Mouse (Mus musculus): ENCODE measurements around the gene Sec22c. TPM values are rescaled to one million over a fixed set of nuclear protein-coding genes. Genes with fewer than 3 reads are reported as not detected.
A peak's percentile ranks its signal among the peaks of the same experiment; 100 is the strongest.

Gene Sec22c
- polyA plus RNA-seq, 1 experiment from 2014 or later: 5.7 TPM

- Histone ChIP-seq H3K4me2 (peak overlapping the region; percentile 63), H3K27me3 (no peaks in the 10 kb centered on the region), H3K4me1 (replicated peaks) (peaks cover 23% of the 10 kb centered on the region), H3K4me3 (peak overlapping the region; percentile 82), H3K9me3 (replicated peaks) (no peaks in the 10 kb centered on the region), H3K27ac (peak overlapping the region; percentile 97), H3K9ac (peak overlapping the region; percentile 83), H3K36me3 (peaks cover 13% of the 10 kb centered on the region)
- 0% methylated on average over 18 of the region's 18 CpGs for WGBS
- ATAC-seq (replicated peaks; ENCODE audit: insufficient number of reproducible peaks, insufficient read depth, low FRiP score, low read depth): peak; percentile 15; the same call in 1 of the 2 replicates
These were observed 5.3 kb upstream of the Sec22c start for GRCm38 (mm10) chr9:121710584-121710975.

- H3K36me3 ChIP-seq: peaks cover 13% of the 10 kb centered on the region
- peaks cover 29% of the 10 kb centered on the region for H3K4me1 ChIP-seq (replicated peaks)
- peak within 1 kb of the TSS; percentile 83 for H3K9ac ChIP-seq
- 4% methylated on average over 37 of the region's 37 CpGs for WGBS
- H3K4me2 ChIP-seq: peak within 1 kb of the TSS; percentile 63
- H3K9me3 ChIP-seq (replicated peaks): no peaks in the 10 kb centered on the region
- no peaks in the 10 kb centered on the region for H3K27me3 ChIP-seq
- peak within 1 kb of the TSS; percentile 97 for H3K27ac ChIP-seq
- peak within 1 kb of the TSS; percentile 82 for H3K4me3 ChIP-seq
- ATAC-seq (replicated peaks; ENCODE audit: insufficient number of reproducible peaks, insufficient read depth, low FRiP score, low read depth): peak; percentile 100
These were observed 4.8 kb upstream of the Sec22c start, which contains the start of gene Ss18l2 for GRCm38 (mm10) chr9:121709898-121710583. Ss18l2 (plus strand) TSS chr9:121710329.

- Histone ChIP-seq H3K4me3 (no peak overlapping the region), H3K27me3 (no peaks in the 10 kb centered on the region), H3K36me3 (peaks cover 13% of the 10 kb centered on the region), H3K4me2 (no peak overlapping the region), H3K4me1 (replicated peaks) (peaks cover 36% of the 10 kb centered on the region), H3K9ac (no peak overlapping the region), H3K27ac (no peak overlapping the region), H3K9me3 (replicated peaks) (no peaks in the 10 kb centered on the region)
- WGBS: 64% methylated on average over 7 of the region's 7 CpGs
- no peak for ATAC-seq (replicated peaks; ENCODE audit: insufficient number of reproducible peaks, insufficient read depth, low FRiP score, low read depth)
These were observed 3.5 kb upstream of the Sec22c start for GRCm38 (mm10) chr9:121708506-121709486.

- H3K4me1 ChIP-seq (replicated peaks): peaks cover 36% of the 10 kb centered on the region
These were observed 2.5 kb upstream of the Sec22c start for GRCm38 (mm10) chr9:121707801-121708200.

GRCm38 (mm10) chr9:121706029-121706675, 862 bp upstream of the Sec22c start:
- no peak for ATAC-seq (replicated peaks; ENCODE audit: insufficient number of reproducible peaks, insufficient read depth, low FRiP score, low read depth)
- H3K9ac ChIP-seq: no peak overlapping the region
- H3K4me2 ChIP-seq: no peak overlapping the region
- peaks cover 25% of the 10 kb centered on the region for H3K4me1 ChIP-seq (replicated peaks)
- H3K36me3 ChIP-seq: no peaks in the 10 kb centered on the region
- 72% methylated on average over 6 of the region's 6 CpGs for WGBS
- H3K4me3 ChIP-seq: no peak overlapping the region
- H3K27me3 ChIP-seq: no peaks in the 10 kb centered on the region
- H3K9me3 ChIP-seq (replicated peaks): no peaks in the 10 kb centered on the region
- no peak overlapping the region for H3K27ac ChIP-seq

More at GRCm38 (mm10) chr9:121707801-121708200, 2.5 kb upstream of the Sec22c start:
- H3K27ac ChIP-seq: no peak overlapping the region
- no peak overlapping the region for H3K9ac ChIP-seq
- H3K36me3 ChIP-seq: peaks cover 5% of the 10 kb centered on the region
- 47% methylated on average over 6 of the region's 6 CpGs for WGBS
- no peak overlapping the region for H3K4me2 ChIP-seq
- no peaks in the 10 kb centered on the region for H3K27me3 ChIP-seq
- no peak overlapping the region for H3K4me3 ChIP-seq
- no peaks in the 10 kb centered on the region for H3K9me3 ChIP-seq (replicated peaks)
- no peak for ATAC-seq (replicated peaks; ENCODE audit: insufficient number of reproducible peaks, insufficient read depth, low FRiP score, low read depth)

- Histone ChIP-seq H3K4me2 (peak overlapping the region; percentile 90), H3K36me3 (no peaks in the 10 kb centered on the region), H3K4me3 (peak overlapping the region; percentile 70), H3K9ac (peak overlapping the region; percentile 70), H3K27ac (no peak overlapping the region), H3K27me3 (no peaks in the 10 kb centered on the region), H3K4me1 (replicated peaks) (peaks cover 17% of the 10 kb centered on the region), H3K9me3 (replicated peaks) (no peaks in the 10 kb centered on the region)
- no peak for ATAC-seq (replicated peaks; ENCODE audit: insufficient number of reproducible peaks, insufficient read depth, low FRiP score, low read depth)
- 35% methylated on average over 11 of the region's 11 CpGs for WGBS
These were observed 1.0 kb downstream of the Sec22c start for GRCm38 (mm10) chr9:121704261-121704645.

- no peak overlapping the region for H3K27ac ChIP-seq
- H3K9ac ChIP-seq: no peak overlapping the region
- H3K9me3 ChIP-seq (replicated peaks): no peaks in the 10 kb centered on the region
- H3K4me2 ChIP-seq: no peak overlapping the region
- no peak; the same call in 1 of the 2 replicates for ATAC-seq (replicated peaks; ENCODE audit: insufficient number of reproducible peaks, insufficient read depth, low FRiP score, low read depth)
- H3K27me3 ChIP-seq: no peaks in the 10 kb centered on the region
- H3K4me1 ChIP-seq (replicated peaks): no peaks in the 10 kb centered on the region
- H3K36me3 ChIP-seq: no peaks in the 10 kb centered on the region
- 96% methylated on average over 1 of the region's 1 CpGs for WGBS
- H3K4me3 ChIP-seq: no peak overlapping the region
These were observed 7.9 kb downstream of the Sec22c start for GRCm38 (mm10) chr9:121697150-121698049.

- 90% methylated on average over 9 of the region's 9 CpGs for WGBS
- Histone ChIP-seq H3K36me3 (no peaks in the 10 kb centered on the region), H3K4me1 (replicated peaks) (no peaks in the 10 kb centered on the region), H3K9me3 (replicated peaks) (no peaks in the 10 kb centered on the region), H3K9ac (no peak overlapping the region), H3K4me2 (no peak overlapping the region), H3K27me3 (no peaks in the 10 kb centered on the region), H3K4me3 (no peak overlapping the region), H3K27ac (no peak overlapping the region)
- no peak for ATAC-seq (replicated peaks; ENCODE audit: insufficient number of reproducible peaks, insufficient read depth, low FRiP score, low read depth)
These were observed 8.7 kb downstream of the Sec22c start for GRCm38 (mm10) chr9:121696626-121697025.

GRCm38 (mm10) chr9:121694736-121695135, 10.6 kb downstream of the Sec22c start:
- 73% methylated on average over 12 of the region's 12 CpGs for WGBS
- ATAC-seq (replicated peaks; ENCODE audit: insufficient number of reproducible peaks, insufficient read depth, low FRiP score, low read depth): no peak

GRCm38 (mm10) chr9:121690734-121691133, 14.6 kb downstream of the Sec22c start:
- Histone ChIP-seq H3K27me3 (no peaks in the 10 kb centered on the region), H3K27ac (no peak overlapping the region), H3K4me1 (replicated peaks) (no peaks in the 10 kb centered on the region), H3K4me3 (no peak overlapping the region), H3K36me3 (peaks cover 11% of the 10 kb centered on the region; the same call in 1 of the 2 replicates), H3K9me3 (replicated peaks) (no peaks in the 10 kb centered on the region), H3K9ac (no peak overlapping the region), H3K4me2 (no peak overlapping the region)
- WGBS: 86% methylated on average over 7 of the region's 7 CpGs
- no peak for ATAC-seq (replicated peaks; ENCODE audit: insufficient number of reproducible peaks, insufficient read depth, low FRiP score, low read depth)

More at GRCm38 (mm10) chr9:121694736-121695135, 10.6 kb downstream of the Sec22c start:
- H3K4me2 ChIP-seq: no peak overlapping the region
- peaks cover 4% of the 10 kb centered on the region; the same call in 1 of the 2 replicates for H3K36me3 ChIP-seq
- no peak overlapping the region for H3K9ac ChIP-seq
- no peaks in the 10 kb centered on the region for H3K27me3 ChIP-seq
- no peak overlapping the region for H3K4me3 ChIP-seq
- H3K9me3 ChIP-seq (replicated peaks): no peaks in the 10 kb centered on the region
- no peaks in the 10 kb centered on the region for H3K4me1 ChIP-seq (replicated peaks)
- no peak overlapping the region for H3K27ac ChIP-seq

Measured in heart, embryonic 15.5 days (tissue).